Mouse (Mus musculus) stomach, postnatal 0 days (tissue): Measurements from ENCODE around the gene 4933430I17Rik. TPM values are rescaled to one million over a fixed set of nuclear protein-coding genes. Genes with fewer than 3 reads are reported as not detected.

Source experiments
- ATAC-seq: fragments of 200-750 bp; cut with Nextera tagmentation; 2 replicates; pipeline ENCODE4 v1.8.0; 2017; ENCODE audit not compliant: low FRiP score, low TSS enrichment
- DNase-seq: peaks from one replicate; pipeline ENCODE4 v3.0.0-alpha.2; 2016; ENCODE audit warnings: low spot score
- H3K27ac ChIP-seq: fragments of 300-500 bp; sonication (generic); replicated peaks from 2 replicates; pipeline ENCODE4 v1.5.1; 2014; ENCODE audit warnings: mild to moderate bottlenecking, control low read depth
- H3K27me3 ChIP-seq: fragments of 300-500 bp; sonication (generic); 2 replicates; pipeline ENCODE4 v1.6.1; 2014; ENCODE audit warnings: low read length; ENCODE audit not compliant: control insufficient read depth, insufficient read depth
- H3K36me3 ChIP-seq: fragments of 300-500 bp; sonication (generic); 2 replicates; pipeline ENCODE4 v1.6.1; 2014; ENCODE audit warnings: low read length, mixed read lengths; ENCODE audit not compliant: control insufficient read depth, insufficient read depth
- H3K4me1 ChIP-seq: fragments of 300-500 bp; sonication (generic); replicated peaks from 2 replicates; pipeline ENCODE4 v1.6.1; 2014; ENCODE audit warnings: antibody characterized with exemption; ENCODE audit not compliant: control insufficient read depth, insufficient read depth
- H3K4me2 ChIP-seq: fragments of 300-500 bp; sonication (generic); replicated peaks from 2 replicates; pipeline ENCODE4 v1.6.1; 2014; ENCODE audit warnings: low read depth, mild to moderate bottlenecking, control low read depth, moderate library complexity
- H3K4me3 ChIP-seq: fragments of 300-500 bp; sonication (generic); 2 replicates; pipeline ENCODE4 v1.5.1; 2014; ENCODE audit warnings: low read depth, low read length, control low read depth
- H3K9ac ChIP-seq: fragments of 300-500 bp; sonication (generic); 2 replicates; pipeline ENCODE4 v1.6.1; 2014; ENCODE audit warnings: mild to moderate bottlenecking, low read length, control low read depth, mixed read lengths
- H3K9me3 ChIP-seq: fragments of 300-500 bp; sonication (generic); 2 replicates; pipeline ENCODE4 v1.6.1; 2016; ENCODE audit warnings: low read length; ENCODE audit not compliant: control insufficient read depth
- CTCF ChIP-seq: IDR thresholded peaks from 2 replicates; pipeline ENCODE4 v1.5.1; 2016; ENCODE audit warnings: antibody characterized with exemption, low read depth, mild to moderate bottlenecking, moderate library complexity
- EP300 ChIP-seq: optimal IDR thresholded peaks from 2 replicates; pipeline ENCODE3; 2016; ENCODE audit warnings: antibody characterized with exemption
- WGBS: fragments of 180-500 bp; shearing (Covaris S2); extraction: QIAGEN DNeasy Blood & Tissue Kit; methylation state at CpG from one replicate; pipeline ENCODE4 v1.1.7; 2014; 5-methylcytosine and 5-hydroxymethylcytosine counted together
- polyA plus RNA-seq: library from polyadenylated mRNA; unstranded; fragments of >200 nt; fragmentation: Nextera tagmentation; extraction: Ambion mirVana; gene quantifications from 2 replicates; pipeline ENCODE4 v1.2.1, GENCODE M21; 2015

4933430I17Rik gene
- polyA plus RNA-seq, 1 experiment from 2014 or later = 0.18 TPM

GRCm38 (mm10) chr4:62480709-62481605 lies 44.2 kb upstream of the 4933430I17Rik start:
- WGBS = 26% methylated on average over 10 of the region's 10 CpGs
- H3K4me1 ChIP-seq = peaks cover 3% of the 10 kb centered on the region; the same call in 1 of the 2 replicates
- no peaks in the 10 kb centered on the region for H3K36me3 ChIP-seq
- peak overlapping the region; percentile 48 for H3K4me3 ChIP-seq
- no peaks in the 10 kb centered on the region for H3K9me3 ChIP-seq
- DNase-seq = peak; percentile 37
- H3K27ac ChIP-seq = peak overlapping the region; percentile 85
- peak overlapping the region; percentile 87 for H3K4me2 ChIP-seq
- TF ChIP-seq CTCF = no peak
- no peak for TF ChIP-seq EP300
- ATAC-seq = no peak
- H3K27me3 ChIP-seq = no peaks in the 10 kb centered on the region
- peak overlapping the region; percentile 31; the same call in 1 of the 2 replicates for H3K9ac ChIP-seq

GRCm38 (mm10) chr4:62484928-62485327 lies 40.2 kb upstream of the 4933430I17Rik start:
- H3K9me3 ChIP-seq = no peaks in the 10 kb centered on the region
- H3K4me1 ChIP-seq = peaks cover 3% of the 10 kb centered on the region; the same call in 1 of the 2 replicates
- no peak overlapping the region for H3K9ac ChIP-seq
- ATAC-seq (peak; percentile 56), DNase-seq (no peak)
- WGBS = 74% methylated on average over 3 of the region's 3 CpGs
- TF ChIP-seq CTCF (no peak), EP300 (no peak)
- no peak overlapping the region for H3K4me3 ChIP-seq
- H3K36me3 ChIP-seq = no peaks in the 10 kb centered on the region
- H3K27me3 ChIP-seq = no peaks in the 10 kb centered on the region
- no peak overlapping the region for H3K4me2 ChIP-seq
- H3K27ac ChIP-seq = peak overlapping the region; percentile 73

- ATAC-seq = peak; percentile 65
Observed at GRCm38 (mm10) chr4:62485450-62486161, 39.6 kb upstream of the 4933430I17Rik start.

GRCm38 (mm10) chr4:62486162-62486696 lies 38.9 kb upstream of the 4933430I17Rik start:
- Histone ChIP-seq H3K4me3 (no peak overlapping the region), H3K9me3 (no peaks in the 10 kb centered on the region), H3K4me1 (no peaks in the 10 kb centered on the region), H3K36me3 (no peaks in the 10 kb centered on the region), H3K27ac (no peak overlapping the region), H3K4me2 (no peak overlapping the region), H3K9ac (no peak overlapping the region), H3K27me3 (no peaks in the 10 kb centered on the region)
- no peak for DNase-seq
- no peak for ATAC-seq
- no peak for TF ChIP-seq EP300
- no peak for TF ChIP-seq CTCF
- WGBS = 93% methylated on average over 15 of the region's 15 CpGs

More at GRCm38 (mm10) chr4:62485450-62486161, 39.6 kb upstream of the 4933430I17Rik start:
- Histone ChIP-seq H3K4me2 (no peak overlapping the region), H3K4me3 (no peak overlapping the region), H3K9ac (no peak overlapping the region), H3K4me1 (peaks cover 3% of the 10 kb centered on the region; the same call in 1 of the 2 replicates), H3K36me3 (no peaks in the 10 kb centered on the region), H3K27me3 (no peaks in the 10 kb centered on the region), H3K27ac (peak overlapping the region; percentile 73), H3K9me3 (no peaks in the 10 kb centered on the region)
- WGBS = 68% methylated on average over 8 of the region's 8 CpGs
- peak; percentile 76 for DNase-seq
- TF ChIP-seq CTCF = no peak
- TF ChIP-seq EP300 = no peak

GRCm38 (mm10) chr4:62487172-62487571 lies 38.0 kb upstream of the 4933430I17Rik start:
- no peak overlapping the region for H3K4me3 ChIP-seq
- H3K4me2 ChIP-seq = no peak overlapping the region
- H3K9me3 ChIP-seq = no peaks in the 10 kb centered on the region
- no peaks in the 10 kb centered on the region for H3K27me3 ChIP-seq
- H3K36me3 ChIP-seq = no peaks in the 10 kb centered on the region
- H3K9ac ChIP-seq = no peak overlapping the region
- no peak for TF ChIP-seq EP300
- no peak for TF ChIP-seq CTCF
- 81% methylated on average over 5 of the region's 5 CpGs for WGBS
- DNase-seq = no peak
- no peak overlapping the region for H3K27ac ChIP-seq
- H3K4me1 ChIP-seq = no peaks in the 10 kb centered on the region
- ATAC-seq = no peak
